Mouse (Mus musculus) heart, postnatal 0 days (tissue): ENCODE results near the gene Gpr176.

Source experiments
- CTCF ChIP-seq: IDR thresholded peaks from 2 replicates; pipeline ENCODE4 v1.5.1; 2016; ENCODE audit warnings: antibody characterized with exemption, control low read depth, low read depth
- EP300 ChIP-seq: IDR thresholded peaks from 2 replicates; pipeline ENCODE4 v1.6.1; 2016; ENCODE audit warnings: antibody characterized with exemption, low read depth

GRCm38 (mm10) chr2:118388341-118389335 is 15.4 kb upstream of the Gpr176 start, which contains the start of gene Eif2ak4:
- TF ChIP-seq CTCF (0 out of 2 replicates have a peak, but pooled peaks have one; percentile 5), EP300 (no peak)
